Mouse (Mus musculus) thymus, postnatal 0 days (tissue): Measurements from ENCODE around the gene Syn3. TPM values are rescaled to one million over a fixed set of nuclear protein-coding genes. Genes with fewer than 3 reads are reported as not detected.
"Not testable (repeated sequence)": the region's sequence is repeated elsewhere in the genome, so short reads cannot be mapped to it uniquely, and the experiment has no call there.

Experiments used
- DNase-seq: peaks from one replicate; pipeline ENCODE4 v3.0.0-alpha.2; 2015; ENCODE audit warnings: low spot score
- polyA plus RNA-seq: library from polyadenylated mRNA; unstranded; fragments of >200 nt; fragmentation: Nextera tagmentation; extraction: Ambion mirVana; gene quantifications from 2 replicates; pipeline ENCODE4 v1.2.1, GENCODE M21; 2015

Gene Syn3
- polyA plus RNA-seq, 1 experiment from 2014 or later, result 0.98 TPM

DNA sequence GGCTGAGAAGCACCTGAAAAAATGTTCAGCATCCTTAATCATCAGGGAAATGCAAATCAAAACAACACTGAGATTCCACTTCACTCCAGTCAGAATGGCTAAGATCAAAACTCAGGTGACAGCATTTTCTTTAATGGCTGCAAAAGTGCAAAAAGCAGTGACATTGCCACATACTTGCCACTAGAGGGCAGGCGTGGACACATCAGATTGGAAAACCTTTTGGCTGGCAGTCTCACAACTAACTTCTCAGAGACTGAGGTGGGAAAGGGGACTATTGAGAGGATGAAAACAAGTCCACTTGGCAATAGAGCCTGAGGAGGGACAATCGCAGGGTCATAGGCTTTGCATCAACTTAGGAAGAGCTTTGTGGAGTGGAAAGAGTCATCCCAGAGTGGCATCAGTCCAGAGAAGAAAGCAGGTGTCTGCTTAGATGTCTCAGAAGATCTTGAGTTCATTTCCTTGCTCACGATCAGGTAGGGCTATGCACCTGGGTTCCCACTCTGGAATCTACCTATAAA, 25.0 kb downstream of the Syn3 start:
- peak; percentile 63 for DNase-seq

DNA sequence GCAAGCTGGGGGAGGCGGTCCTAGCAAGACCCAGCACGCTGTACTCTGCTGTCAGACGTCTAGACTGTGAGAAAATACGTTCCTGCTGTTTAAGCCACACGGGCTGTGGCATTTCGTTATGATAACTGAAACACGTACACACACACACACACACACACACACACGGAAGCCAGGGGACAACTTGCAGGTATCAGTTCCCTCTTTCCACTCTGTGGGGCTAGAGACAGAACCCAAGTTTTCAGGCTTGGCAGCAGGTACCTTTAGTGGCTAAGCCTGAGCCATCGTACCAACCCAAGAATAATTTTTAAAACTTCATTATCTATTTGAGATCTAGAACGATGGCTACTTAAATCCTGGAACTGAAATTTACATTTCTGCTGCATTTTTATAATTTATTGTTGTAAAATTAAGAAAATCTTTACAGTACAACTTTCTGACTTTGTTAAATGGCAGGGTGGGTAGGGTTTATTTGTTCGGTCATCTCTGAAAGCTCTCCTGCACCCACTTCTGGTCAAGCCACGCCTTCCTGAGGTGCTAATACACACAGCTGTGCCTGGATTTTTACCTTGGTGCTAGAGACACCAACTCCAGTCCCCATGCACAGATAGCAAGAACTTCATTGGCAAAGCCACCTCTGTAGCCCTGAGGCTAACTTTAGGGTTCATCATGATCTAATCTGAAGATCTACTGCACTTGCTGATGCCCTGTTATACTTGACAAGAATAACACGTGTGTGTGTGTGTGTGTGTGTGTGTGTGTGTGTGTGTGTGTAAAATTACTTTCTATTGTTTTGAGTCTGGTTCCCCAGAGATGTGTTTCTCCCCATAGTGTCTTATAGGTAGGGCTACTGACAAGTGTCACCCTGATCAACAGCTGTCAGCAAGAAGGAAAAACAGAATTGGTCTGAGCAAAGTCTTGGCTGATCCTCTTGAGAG, 29.8 kb downstream of the Syn3 start:
- no peak for DNase-seq

DNA sequence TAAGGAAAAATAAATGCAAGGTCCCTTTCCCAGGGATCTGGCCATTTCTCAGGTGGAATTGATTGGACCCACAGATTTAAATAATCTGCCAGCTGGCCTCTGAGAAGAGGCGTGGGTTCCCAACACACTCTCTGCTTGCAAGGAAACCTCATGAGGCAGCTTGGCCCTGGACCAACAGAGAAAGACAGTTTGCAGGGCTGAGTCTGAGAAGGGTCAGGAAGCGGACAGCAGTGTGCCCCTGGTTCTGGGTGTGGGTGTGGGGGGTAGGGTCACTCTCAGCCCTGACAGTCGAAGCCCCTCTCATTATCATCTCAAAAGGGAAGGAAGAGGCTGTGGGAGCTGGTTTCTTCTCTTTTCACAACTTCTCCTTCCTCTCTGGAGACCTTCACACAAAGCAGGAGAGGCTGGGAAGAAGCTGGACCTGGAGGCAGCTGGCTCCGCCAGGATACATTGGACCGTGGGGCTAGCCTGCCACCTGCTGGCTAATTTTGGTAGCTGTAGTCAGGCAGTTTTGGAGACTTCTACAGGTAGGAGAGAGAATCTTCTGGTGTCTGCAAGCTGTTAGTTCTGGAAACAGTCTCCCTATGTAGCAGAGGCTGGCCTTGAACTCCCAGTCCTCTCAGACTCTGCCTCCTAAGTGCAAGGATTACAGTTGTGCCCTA, 35.0 kb downstream of the Syn3 start:
- peak; percentile 48 for DNase-seq

DNA sequence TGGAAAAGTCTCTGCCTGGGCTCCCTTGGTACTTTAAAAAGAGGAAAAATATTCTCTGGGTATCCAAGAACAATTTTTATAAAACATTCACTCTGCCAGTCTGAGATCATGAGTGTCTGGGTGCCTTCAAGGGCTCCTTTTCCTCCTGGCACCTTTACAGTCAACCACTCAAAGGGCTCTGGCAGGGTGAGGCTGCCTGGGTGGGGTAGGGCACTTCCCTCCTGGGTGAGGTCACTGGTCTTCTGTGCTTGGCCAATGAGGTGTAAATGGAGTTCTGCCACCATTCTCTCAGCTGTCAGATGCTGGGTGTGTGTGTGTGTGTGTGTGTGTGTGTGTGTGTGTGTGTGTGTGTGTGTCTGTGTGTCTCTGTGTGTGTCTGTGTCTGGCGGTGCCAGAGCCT, 39.1 kb downstream of the Syn3 start:
- no peak for DNase-seq

DNA sequence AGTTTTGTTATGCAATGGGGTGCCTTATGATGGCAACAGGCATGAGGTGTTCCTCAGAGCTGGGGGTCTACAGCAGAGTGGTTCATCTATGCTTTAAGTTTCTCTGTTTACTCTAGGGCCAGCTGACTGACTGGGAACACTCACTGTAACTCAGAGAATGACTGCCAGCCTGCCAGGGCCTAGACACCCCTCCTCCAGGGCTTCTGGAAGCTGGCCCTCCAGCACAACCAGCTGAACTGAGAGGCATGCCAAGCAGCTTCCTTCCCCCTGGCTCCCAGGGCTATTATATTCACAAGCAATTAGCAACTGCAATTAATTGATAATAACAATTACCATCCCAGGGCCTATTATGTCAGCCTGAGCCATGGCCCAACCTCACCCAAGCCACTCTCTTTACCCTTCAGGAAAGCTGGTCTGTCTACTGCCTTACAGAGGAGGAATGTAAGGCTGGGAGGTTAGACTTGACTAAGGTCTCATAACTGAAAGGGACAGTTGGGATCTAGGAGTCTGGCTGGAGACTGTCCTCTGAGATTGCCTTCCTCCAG, 41.0 kb downstream of the Syn3 start:
- no peak for DNase-seq

DNA sequence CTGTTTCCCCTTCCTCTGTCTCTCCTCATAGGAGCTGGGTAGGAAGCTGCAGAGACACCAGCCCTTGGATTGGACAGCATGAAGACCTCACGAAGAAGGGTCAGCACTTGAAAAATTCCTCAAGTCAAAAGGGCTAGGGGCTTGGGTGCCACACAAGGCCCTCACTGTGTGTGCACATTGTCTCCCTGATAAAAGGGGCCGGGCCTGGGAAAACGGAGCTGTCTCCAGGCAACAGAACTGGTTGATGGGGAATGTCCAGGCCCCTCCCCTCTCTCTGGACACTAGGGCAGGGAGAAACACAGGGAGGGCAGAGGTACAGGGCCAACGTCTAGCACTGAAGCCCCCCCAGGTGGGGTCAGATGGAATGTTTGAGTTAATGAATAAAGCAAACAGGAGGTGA, 41.5 kb downstream of the Syn3 start:
- no peak for DNase-seq

DNA sequence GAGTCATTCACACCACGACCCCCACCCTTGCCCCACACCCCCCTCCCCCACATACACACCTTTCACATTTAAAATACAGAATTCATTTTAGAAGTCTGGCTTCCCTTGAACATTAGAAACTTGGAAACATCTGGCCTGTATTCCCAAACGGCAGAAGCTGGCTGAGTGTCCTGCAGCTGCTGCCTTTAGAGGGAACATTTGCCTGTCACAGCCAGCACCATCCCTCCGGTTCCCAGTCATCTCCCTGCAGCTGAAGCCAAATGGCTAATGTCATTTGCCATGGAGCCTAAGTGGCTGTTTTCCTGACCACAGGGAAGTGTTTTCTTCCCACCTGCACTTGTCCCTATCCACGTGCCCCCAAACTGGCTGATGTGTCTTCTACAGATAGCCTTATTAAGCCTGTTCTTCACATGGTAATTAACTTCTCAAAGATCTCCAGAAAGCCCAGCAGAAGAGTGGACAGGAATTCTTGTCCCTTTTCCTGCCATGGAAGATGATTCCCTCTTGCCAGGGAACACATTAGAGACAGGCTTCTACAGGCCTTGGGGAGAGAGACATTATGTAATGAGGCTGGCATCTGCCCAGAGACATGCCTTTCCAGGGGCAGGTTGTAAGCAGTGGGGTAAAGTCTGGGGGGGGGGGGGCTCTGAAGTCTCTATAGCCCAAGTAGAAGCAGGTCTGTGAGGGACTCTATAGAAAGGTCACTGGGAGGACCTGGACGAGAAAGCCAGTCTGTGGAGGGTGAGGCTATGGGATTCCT, 43.2 kb downstream of the Syn3 start:
- no peak for DNase-seq

DNA sequence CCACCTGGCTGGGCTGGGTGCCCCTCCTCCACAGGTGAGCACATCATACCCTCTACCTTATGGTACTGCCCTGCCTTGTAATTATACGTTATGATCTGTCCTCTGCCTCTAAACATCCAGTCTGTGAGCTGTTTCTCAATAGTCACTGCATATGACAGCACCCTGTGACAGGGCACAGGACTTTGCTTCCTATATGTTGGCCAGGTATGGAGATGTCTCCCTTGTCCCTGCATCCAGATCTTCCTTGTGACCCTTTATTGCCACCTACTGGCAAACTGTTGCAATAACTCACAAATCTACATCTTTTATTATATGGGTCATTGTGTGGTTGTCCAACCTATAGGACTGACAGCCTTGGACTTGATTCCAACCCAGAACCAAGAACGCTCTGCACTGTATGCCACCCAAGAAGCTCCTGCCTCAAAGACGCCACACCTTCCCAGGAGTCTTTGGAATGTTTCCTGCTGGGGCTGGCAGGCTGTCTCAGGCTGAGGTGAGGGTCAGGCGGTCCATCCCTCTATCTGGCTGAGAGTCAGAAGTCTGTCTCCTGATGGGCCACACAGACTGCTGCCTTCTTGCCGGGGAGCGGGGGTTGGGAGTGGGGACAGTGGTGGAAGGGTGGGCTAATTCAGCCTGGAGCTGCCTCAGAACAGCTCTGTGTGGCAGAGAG, 46.2 kb downstream of the Syn3 start:
- peak; percentile 31 for DNase-seq

DNA sequence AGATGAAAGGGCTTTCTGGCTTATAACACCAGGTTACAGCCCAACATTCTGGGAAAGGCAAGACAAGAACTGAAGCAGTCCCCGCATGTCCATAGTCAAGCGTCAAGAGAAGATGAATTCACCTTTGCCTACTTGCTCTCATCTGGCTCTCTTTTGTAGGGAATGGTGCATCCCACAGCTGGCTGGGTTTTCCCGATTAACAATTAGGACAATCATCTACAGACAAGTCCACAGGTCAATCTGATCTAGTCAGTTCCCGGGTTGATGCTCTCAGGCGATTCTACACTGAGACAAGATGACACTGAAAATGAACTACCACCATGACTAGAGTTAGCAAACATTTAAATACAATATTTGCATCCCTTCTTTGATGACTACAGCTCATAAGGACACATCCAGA, 47.4 kb downstream of the Syn3 start:
- no peak for DNase-seq

DNA sequence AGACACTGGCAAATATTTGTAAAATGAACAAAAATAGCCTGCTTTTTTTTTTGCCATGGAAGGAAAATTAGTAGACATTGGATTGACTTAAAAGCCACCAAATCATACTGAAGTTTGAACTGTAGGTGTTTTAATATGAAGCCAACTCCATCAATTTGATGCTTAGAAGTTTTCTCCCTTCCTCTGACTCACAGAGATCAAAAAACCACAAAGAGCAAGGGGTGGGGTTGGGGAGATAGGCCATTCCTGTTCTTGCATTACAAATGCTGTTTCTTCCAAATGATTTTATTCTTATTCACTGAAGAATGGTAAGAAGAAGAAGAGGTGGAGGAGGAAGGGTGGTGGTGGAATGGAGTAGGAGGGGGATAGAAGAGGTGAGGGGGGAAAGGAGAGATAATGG, 52.0 kb downstream of the Syn3 start:
- DNase-seq, result no peak

DNA sequence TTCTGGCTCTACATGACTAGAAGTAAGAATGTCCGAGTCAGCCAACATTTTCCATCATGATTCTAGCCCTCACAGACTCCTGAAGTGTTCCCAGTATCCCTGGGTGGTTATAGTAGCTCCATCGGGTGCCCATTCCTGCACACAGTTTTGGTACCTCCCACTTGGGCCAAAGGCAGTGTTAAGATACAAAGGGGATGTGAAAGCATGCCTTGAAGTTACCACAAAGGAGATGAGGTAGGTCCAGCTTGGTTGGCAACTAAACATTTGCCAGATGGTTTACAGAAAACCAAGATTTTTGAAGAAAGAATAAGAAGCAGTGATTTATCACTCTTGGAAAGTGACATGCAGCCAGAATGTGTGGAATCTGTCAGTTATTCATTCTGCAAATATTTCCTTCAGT, 53.5 kb downstream of the Syn3 start:
- DNase-seq, result no peak

DNA sequence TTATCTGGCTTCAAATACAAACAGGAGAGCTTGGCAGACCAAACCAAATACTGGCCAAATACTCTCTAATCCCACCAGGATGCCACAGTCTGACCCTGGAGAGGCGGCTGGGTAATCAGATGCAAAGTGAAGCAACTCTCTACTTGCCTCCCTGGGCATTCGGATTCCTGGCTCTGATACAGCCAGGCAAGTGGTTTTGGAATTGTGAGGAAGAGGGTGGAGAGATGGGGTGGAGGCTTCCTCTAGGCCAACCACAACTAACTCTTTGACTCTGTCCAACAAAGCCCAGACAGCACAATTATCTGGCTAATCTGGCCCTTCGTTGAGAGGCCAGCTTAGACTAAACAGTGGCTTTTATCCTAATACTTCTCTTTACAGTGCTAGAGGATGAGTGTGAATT, 54.0 kb downstream of the Syn3 start:
- DNase-seq, result no peak

DNA sequence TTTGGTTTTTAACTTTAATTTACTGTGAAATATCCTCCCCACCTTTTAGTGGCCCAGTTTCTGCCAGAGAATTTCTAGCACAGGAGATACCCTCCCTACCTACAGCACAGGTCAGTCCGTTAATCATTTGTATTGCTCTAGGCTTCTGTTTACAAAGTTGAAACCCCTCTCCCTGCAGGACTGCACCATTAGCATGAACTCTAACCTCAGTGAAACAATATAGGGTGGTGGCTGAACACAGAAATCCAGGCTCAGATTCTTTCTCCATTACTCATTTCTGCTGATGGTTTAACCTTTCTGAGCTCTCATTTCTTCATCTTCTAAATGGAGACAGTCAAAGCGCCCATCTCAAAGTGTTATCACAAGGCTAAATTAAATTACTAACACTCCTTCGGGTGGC, 56.9 kb downstream of the Syn3 start:
- no peak for DNase-seq

DNA sequence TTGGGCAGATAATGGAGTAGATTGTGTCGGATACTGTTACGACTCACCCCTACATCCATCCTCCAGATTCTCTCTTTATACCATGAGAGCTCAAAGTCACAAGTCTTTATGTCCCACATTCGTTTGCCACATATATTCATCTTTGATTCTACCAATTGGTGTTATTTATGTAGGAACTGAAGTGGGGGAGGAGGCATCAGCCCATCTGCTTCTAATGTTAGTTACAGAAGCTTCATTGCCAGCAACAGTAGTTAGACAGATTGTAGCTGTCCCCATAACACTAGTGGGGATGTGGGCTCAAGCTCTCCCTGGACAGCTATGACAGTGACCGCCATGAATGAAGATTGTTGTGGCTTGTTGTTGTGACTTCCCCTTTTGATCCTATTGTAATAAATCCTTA, 59.1 kb downstream of the Syn3 start:
- no peak for DNase-seq

DNA sequence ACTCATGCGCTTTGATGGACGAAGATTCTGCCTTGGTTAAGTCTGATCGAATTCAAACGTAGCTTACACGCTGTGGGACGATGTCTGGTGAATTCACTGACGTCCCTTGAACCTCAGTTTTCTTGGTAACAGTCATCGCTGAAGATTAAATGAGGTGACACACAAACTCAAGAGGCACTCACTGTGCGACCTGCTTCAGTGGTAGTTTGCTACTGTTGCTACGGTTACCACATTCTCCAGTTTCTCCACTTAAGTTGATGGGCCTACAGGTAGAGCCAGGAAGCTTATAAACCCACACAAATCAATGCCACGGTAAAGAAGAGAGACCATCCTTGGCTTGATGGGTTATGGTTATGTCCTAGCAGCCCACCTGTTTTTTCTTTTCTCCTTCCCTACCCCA, 61.4 kb downstream of the Syn3 start:
- no peak for DNase-seq

DNA sequence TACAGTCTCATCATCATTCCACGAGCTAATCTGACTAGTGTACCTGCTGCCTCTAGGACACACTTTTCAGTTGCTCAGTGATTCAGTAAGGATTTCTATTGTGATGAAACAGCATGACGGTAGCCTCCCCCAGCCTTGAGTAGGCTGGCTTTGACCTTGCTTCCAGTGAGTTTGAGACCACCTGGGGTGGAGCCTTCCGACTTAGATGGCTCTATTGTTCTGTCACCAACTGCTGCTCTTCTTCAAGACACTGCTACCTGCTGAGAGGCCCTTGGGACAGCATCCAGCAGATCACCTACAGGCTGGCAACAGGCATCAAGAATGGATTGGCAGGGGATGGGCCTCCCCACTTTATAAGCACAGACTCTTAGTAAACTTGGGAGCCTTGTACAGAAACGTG, 63.7 kb downstream of the Syn3 start:
- not testable (repeated sequence) for DNase-seq

DNA sequence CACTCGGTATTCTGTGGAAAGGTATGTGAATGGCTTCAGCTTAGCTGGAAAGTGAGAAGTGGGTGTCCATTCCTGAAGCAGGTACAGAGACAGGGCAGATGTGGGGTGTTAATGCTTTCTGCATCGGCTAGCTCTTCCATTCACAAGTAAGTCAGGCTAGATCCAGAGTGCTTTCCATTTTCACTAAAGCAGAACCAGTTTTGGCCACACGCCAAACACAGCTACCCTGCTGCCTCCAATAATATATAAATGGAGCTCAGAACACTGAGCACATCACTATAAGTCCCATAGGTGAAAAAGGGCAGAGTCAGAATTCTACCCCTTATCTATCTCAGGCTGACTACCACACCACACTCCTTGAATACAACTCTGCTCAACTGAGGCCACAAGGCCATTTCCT, 69.0 kb downstream of the Syn3 start:
- no peak for DNase-seq

DNA sequence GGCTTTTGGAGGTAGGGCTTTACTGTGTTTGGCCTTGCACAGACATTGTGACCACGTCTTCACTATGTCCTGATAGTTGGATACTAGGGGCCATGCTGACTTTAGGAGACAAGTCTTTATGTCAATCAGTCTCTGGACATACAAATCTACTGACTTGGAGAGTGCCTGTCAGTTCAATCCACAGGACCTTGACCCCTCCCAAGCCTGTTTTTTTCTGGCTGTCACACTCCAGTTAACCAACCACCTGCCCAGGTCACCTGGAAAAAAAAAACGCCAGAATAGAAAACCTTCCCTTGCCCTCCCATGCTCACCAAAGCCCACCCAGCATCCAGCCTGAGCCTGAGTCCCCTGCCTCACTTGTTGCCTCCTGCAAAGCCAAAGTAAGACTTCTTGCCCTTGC, 70.7 kb downstream of the Syn3 start:
- no peak for DNase-seq

DNA sequence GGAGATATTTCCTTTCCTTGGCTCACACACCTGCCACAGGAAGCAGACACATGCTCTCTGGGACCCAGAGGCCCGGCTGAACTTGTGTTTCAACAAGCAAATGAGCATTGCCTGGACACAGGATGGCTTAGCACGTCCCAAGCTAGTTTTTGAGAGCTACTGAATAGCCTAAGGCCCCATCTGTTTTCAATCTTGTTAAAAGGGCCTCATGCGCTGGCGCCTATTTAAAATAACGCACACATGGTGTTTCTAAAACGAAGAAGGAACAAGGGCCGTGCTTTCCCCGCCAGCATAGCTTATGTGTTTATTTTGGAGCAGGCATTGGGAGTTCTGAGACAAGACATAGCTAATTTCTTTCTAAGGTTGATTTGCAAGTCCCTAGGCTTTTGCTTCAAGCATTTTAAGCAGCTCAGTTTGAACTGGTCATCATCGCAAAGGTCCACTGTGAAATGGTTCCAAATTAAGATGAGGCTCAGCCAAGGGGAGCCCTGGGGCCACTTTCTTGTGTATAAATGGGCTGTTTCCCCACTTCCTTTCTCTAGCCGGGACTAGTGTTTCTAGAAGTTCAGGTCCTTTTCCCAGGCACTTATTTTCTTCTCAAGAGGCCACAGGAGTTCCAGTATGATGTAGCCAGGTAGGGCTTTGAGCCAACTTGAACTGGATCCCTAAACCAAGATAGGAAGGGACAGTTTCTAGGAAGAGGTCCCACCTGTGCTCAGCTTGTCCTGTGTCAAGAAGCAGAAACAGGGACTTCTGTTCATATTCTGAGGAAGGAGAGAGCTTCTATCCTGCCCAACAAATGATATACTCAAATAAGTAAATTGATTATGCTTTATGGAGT, 72.8 kb downstream of the Syn3 start:
- DNase-seq, result no peak

DNA sequence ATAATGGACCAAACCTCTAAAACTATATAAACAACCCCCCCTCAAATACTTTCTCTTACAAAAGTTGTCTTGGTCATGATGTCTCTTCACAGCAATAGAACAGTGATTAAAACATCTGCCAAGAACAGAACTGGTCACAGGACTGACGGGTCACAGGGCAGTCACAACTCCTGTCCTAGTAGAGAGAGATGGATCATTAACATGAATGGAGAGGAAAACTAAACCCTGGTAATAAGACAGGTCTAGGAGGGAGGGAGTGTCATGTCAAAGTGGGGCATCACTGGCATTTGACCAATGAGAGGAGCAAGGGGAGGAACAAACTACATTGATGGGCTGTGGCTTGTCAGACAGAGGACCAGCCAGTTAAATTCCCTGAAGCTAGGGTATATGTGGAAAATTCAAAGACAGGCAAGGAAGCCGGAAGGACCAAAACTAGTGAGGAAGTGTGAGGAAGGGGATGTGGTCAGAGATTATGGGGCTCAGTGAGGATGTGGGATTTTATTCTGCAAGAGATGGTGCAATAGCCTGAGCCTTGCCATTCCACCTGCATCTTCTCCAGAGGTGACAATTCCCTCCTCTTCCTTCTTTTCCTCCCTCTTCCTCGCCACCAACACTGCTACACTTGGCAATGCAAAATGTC, 76.8 kb downstream of the Syn3 start:
- DNase-seq, result no peak
